Mouse (Mus musculus) stomach, embryonic 14.5 days (tissue): ENCODE data around the gene 5730596B20Rik. TPM values are rescaled to one million over a fixed set of nuclear protein-coding genes. Genes with fewer than 3 reads are reported as not detected.

Experiments used
- ATAC-seq: fragments of 200-750 bp; cut with Nextera tagmentation; 2 replicates; pipeline ENCODE4 v1.8.0; 2017; ENCODE audit warnings: low read depth, moderate TSS enrichment; ENCODE audit not compliant: insufficient number of reproducible peaks, insufficient read depth, low FRiP score
- H3K27ac ChIP-seq: fragments of 300-500 bp; sonication (generic); 2 replicates; pipeline ENCODE4 v1.5.1; 2014; ENCODE audit warnings: mild to moderate bottlenecking, low read length, moderate library complexity, mixed read lengths
- H3K27me3 ChIP-seq: fragments of 300-500 bp; sonication (generic); 2 replicates; pipeline ENCODE4 v1.6.1; 2014; ENCODE audit warnings: low read length, control low read depth, mixed read lengths; ENCODE audit not compliant: control insufficient read depth, insufficient read depth
- H3K36me3 ChIP-seq: fragments of 300-500 bp; sonication (generic); 2 replicates; pipeline ENCODE4 v1.6.1; 2014; ENCODE audit warnings: mild to moderate bottlenecking, control low read depth, low read length, moderate library complexity, mixed read lengths; ENCODE audit not compliant: control insufficient read depth, insufficient read depth
- H3K4me1 ChIP-seq: fragments of 300-500 bp; sonication (generic); 2 replicates; pipeline ENCODE4 v1.6.1; 2014; ENCODE audit warnings: low read length, control low read depth, mixed read lengths; ENCODE audit not compliant: control insufficient read depth, insufficient read depth
- H3K4me2 ChIP-seq: fragments of 300-500 bp; sonication (generic); replicated peaks from 2 replicates; pipeline ENCODE4 v1.6.1; 2014; ENCODE audit warnings: low read depth, low read length, control low read depth
- H3K4me3 ChIP-seq: fragments of 300-500 bp; sonication (generic); 2 replicates; pipeline ENCODE4 v1.5.1; 2014; ENCODE audit warnings: low read depth, low read length, control low read depth
- H3K9ac ChIP-seq: fragments of 300-500 bp; sonication (generic); replicated peaks from 2 replicates; pipeline ENCODE4 v1.6.1; 2014; ENCODE audit warnings: low read depth, mild to moderate bottlenecking, control low read depth, low read length, moderate library complexity, mixed read lengths
- H3K9me3 ChIP-seq: fragments of 300-500 bp; sonication (generic); 2 replicates; pipeline ENCODE4 v1.6.1; 2016; ENCODE audit warnings: low read depth, low read length, control low read depth; ENCODE audit not compliant: control insufficient read depth
- WGBS: fragments of 180-500 bp; shearing (Covaris S2); extraction: QIAGEN DNeasy Blood & Tissue Kit; methylation state at CpG from one replicate; pipeline ENCODE4 v1.1.7; 2014; 5-methylcytosine and 5-hydroxymethylcytosine counted together
- polyA plus RNA-seq: library from polyadenylated mRNA; unstranded; fragments of >200 nt; fragmentation: Nextera tagmentation; extraction: Ambion mirVana; gene quantifications from 2 replicates; pipeline ENCODE4 v1.2.1, GENCODE M21; 2014

Gene 5730596B20Rik
- polyA plus RNA-seq, 1 experiment from 2014 or later = 4.7 TPM

DNA sequence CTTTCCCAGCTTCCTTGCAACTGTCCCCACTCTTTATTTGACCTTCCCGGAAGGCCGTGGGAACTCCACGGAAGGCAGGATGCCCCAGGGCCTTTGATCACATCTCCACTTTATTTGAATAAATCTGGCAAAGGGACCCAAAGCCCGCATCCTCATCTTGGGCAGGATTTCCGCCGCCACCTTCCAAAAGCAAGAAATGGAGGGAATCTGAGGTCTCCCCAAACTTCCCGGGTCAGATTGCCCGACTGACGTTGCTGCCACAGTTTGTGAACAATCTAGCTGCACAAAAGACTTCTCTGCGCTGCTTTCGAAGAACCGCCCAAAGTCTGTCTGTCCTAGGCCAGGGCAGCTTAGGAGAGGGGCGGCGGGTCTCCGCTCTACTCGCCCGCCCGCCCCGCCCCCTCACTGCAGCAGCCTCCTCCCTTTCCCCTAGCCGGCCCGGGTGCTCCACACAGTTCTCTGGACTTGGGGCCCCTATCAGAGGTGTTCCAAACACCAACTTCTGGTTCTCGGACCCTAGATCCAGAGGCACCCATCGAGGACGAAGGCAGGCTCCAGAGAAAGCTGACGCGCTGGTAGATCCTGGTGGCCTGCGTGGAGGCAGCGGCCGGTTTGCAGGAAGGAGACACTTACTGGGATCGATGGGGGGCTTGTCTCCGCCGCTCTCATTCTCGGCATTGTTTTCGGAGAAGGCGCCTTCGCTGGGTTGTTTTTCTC is 47.8 kb downstream of the 5730596B20Rik start:
- no peak overlapping the region for H3K9ac ChIP-seq
- no peak overlapping the region for H3K27ac ChIP-seq
- peaks cover 61% of the 10 kb centered on the region for H3K27me3 ChIP-seq
- peak overlapping the region; percentile 18; the same call in 1 of the 2 replicates for H3K4me3 ChIP-seq
- WGBS = 1% methylated on average over 36 of the region's 36 CpGs
- no peak; the same call in 1 of the 2 replicates for ATAC-seq
- no peaks in the 10 kb centered on the region for H3K36me3 ChIP-seq
- H3K9me3 ChIP-seq = no peaks in the 10 kb centered on the region
- peak overlapping the region; percentile 21; the same call in 1 of the 2 replicates for H3K4me2 ChIP-seq
- no peaks in the 10 kb centered on the region for H3K4me1 ChIP-seq

DNA sequence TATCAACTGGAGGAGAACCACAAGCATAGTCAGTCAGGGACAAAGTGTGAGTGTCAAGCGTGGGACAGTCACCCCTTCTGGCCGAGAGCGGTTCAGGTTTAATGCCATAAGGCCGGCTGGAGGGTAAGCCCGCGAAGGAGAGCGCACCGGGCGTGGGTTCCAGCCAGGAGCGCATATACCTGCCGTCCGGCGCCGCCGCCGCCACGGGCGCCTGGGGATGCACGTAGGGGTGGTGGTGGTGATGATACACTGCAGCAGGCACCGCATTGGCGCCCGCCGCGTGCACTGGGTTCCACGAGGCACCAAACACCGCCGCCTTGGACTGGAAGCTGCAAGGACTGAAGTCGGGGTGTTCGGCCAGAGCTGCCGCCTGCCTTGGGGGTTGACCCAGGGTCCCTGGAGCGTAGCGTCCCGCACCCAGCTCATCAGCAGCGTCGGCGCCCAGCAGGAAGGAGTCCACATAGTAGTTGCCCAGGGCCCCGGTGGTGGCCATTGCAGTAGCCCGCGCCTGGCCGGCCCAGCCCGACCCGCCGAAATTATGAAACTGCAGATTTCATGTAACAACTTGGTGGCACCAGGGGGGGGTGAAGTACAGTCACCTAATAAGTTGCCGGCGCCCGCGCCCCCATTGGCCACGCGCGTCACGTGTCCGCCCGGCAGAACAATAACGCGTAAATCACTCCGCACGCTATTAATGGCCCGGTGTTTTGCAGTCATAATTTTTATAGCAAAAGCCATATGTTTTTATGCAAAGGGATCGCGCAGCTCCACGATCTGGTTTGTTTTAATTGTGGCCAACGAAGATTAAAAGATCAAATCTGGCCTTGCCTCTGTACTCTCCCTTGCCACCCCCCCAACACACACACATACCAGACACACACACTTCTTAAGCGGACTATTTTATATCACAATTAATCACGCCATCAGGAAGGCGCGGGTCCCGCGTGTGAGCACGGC is 48.6 kb downstream of the 5730596B20Rik start:
- no peak for ATAC-seq
- H3K27me3 ChIP-seq = peaks cover 55% of the 10 kb centered on the region
- peak overlapping the region; percentile 21 for H3K4me2 ChIP-seq
- H3K9me3 ChIP-seq = no peaks in the 10 kb centered on the region
- H3K4me1 ChIP-seq = no peaks in the 10 kb centered on the region
- H3K27ac ChIP-seq = no peak overlapping the region
- no peak overlapping the region for H3K9ac ChIP-seq
- peak overlapping the region; percentile 18; the same call in 1 of the 2 replicates for H3K4me3 ChIP-seq
- 3% methylated on average over 69 of the region's 69 CpGs for WGBS
- H3K36me3 ChIP-seq = no peaks in the 10 kb centered on the region

DNA sequence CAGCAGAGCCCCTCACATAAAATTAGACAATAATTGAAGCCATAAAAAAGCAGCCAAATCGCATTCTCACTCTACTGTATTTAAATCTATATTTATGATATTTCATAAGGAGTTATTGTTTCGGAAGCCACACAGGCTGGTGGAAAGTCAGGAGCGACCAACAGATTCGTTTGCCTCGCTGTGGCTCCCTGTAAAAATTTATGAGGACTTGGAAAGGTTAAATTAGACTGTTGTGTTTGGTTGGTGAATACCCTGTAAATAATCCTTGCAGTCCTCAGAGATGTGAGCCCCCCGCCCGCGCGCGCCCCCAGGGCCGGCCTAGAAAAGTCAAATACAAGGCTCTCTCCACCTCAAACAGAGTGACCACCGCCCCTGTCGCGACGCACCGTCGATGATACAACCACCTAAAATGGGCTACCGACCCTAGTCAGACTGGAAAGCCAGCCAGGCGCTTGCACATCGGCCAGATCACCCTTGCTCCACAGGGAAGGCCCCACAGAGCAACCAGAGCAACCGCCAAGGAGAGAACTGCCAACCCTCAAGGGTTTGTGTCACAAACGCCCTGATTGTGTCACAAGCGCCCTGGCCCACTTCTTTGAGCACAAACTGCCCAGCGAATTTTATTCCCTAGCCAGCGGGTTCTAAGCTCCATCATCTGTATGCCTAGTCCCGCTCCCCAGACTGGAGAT is 49.4 kb downstream of the 5730596B20Rik start:
- Histone ChIP-seq H3K4me1 (no peaks in the 10 kb centered on the region), H3K36me3 (no peaks in the 10 kb centered on the region), H3K27me3 (peaks cover 57% of the 10 kb centered on the region), H3K9me3 (no peaks in the 10 kb centered on the region), H3K4me3 (no peak overlapping the region), H3K9ac (no peak overlapping the region), H3K4me2 (no peak overlapping the region; the same call in 1 of the 2 replicates), H3K27ac (no peak overlapping the region)
- no peak for ATAC-seq
- 6% methylated on average over 26 of the region's 26 CpGs for WGBS

DNA sequence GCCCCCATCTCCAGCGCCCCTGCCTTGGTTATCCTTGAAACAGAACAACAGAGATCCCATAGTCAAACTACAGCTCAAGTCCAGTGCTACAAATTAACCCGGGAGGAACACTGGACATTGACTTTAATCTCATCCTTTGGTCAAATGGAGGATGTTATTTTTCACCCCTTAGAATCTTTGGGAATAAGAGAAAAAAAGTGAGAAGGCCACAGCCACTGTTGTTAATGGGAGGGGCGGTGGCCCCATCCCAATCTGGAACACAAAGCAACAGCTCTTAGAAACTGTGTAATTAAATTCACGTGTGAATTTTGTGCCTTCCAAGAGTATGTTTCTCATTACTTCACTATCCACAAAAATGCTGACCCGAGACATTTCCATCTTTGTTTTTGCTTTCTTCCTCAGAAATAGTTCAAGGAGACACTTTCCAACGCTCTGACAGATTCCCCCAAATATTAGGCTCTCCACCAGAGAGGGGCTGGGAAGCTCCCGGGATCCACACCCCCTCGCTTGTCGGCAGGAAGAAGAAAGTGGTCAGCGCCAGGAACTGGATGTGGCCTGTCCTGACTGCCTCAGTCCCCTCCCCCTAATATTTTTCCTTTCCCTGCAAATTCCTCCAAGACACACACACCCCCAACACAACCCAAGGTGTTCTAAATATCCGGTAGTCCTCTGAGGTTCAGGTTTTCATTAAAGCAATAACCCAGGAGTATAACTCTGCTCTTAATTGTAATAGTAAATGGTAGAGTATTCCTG is 50.3 kb downstream of the 5730596B20Rik start:
- no peaks in the 10 kb centered on the region for H3K4me1 ChIP-seq
- peaks cover 57% of the 10 kb centered on the region for H3K27me3 ChIP-seq
- no peak overlapping the region for H3K4me3 ChIP-seq
- no peaks in the 10 kb centered on the region for H3K9me3 ChIP-seq
- H3K4me2 ChIP-seq = no peak overlapping the region
- no peak overlapping the region for H3K27ac ChIP-seq
- no peaks in the 10 kb centered on the region for H3K36me3 ChIP-seq
- 7% methylated on average over 11 of the region's 11 CpGs for WGBS
- no peak overlapping the region for H3K9ac ChIP-seq
- ATAC-seq = no peak

DNA sequence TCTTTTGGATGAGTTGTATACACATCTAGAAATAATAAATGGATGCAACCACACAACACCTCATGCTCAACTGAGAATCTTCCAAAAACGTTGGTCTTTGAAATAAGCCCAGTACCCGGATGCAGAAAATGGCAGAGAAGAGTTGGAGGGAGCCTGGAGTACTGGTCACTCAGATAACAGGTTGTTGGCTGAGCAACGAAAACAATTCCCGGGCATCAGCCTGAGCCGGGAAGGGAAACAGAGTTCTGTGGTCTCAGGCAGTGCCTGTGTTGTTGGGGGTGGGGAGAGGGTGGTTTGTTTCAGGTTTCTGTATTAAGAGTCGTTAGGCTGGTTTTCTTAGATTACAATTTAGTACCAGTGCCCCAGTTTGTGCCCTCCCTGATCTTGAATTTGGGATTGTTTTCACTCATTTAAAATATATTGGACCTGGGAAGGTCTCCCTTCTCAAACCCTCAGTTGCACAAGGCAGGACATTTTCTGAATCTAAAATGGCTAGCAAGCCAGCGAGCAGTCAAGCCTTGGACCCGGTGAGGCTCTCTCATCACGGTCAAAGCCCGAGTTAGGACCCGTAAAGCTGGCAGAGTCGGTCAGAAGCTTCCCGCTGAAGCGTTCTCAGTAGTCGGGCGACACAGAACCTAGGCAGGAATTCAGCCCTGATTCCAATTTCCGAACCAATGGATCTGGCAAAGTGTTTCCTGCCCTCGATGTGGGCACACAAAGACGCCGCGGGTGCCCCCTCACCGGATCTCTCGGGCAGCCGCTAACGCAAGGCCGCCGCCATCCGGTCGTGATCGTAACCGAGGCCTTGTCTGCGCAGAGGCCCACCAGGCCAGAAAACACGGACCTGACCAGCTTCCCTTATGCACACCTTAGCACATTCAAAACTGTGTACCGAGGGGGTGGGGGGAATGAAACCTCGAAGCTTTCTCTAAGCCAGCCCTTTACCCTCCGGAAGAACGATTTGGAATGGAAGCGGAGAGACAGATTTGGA is 51.5 kb downstream of the 5730596B20Rik start:
- Histone ChIP-seq H3K9me3 (no peaks in the 10 kb centered on the region), H3K36me3 (no peaks in the 10 kb centered on the region), H3K4me3 (no peak overlapping the region), H3K27ac (no peak overlapping the region), H3K27me3 (peaks cover 59% of the 10 kb centered on the region), H3K9ac (no peak overlapping the region), H3K4me2 (no peak overlapping the region), H3K4me1 (no peaks in the 10 kb centered on the region)
- ATAC-seq = no peak
- WGBS = 3% methylated on average over 38 of the region's 38 CpGs

DNA sequence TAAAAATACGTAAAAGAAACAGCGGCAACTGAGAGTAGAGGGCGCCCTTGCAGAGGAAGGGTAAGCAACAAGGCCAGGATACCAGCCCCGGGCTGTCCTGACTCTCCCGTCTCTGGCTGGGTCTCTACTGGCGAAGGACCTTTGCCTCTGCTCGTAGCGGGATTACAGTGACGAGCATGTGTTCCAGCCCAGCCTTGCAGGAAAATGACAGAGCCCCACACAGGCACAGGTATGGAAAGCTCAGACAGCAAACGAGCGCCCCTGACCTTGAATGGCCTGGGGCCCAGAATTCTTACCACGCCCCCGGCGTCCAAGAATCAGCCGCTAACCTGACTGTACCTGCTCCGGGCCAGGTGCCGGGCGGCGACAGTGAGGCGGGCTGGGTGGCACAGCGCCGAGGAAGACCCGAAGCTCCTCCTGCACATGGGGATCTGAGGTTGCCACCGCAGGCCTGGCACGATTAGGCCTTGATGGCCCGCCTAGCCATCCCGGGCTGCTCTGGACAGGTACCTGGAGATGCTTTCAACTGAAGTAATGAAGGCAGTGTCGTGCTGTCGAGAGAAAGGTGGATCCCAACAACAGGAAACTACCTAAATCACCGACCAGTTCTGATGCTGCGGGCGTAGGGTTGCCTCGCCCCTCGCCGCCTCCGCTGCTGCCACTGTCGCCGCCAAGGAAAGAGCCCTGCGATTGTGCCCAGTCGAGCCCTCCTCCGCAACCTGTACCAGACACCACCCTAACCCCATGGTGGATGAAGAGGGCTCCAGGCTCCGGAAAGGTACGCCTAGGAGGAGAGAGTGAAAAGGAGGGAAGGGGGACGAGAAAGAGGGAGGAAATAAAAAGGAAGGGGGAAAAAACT is 52.5 kb downstream of the 5730596B20Rik start:
- no peak for ATAC-seq
- H3K36me3 ChIP-seq = no peaks in the 10 kb centered on the region
- H3K9ac ChIP-seq = no peak overlapping the region
- 2% methylated on average over 44 of the region's 44 CpGs for WGBS
- no peak overlapping the region for H3K4me2 ChIP-seq
- H3K4me3 ChIP-seq = no peak overlapping the region
- H3K27me3 ChIP-seq = peaks cover 69% of the 10 kb centered on the region
- H3K4me1 ChIP-seq = 0 out of 2 replicates have a peak, but pooled peaks cover 3% of the 10 kb centered on the region
- H3K9me3 ChIP-seq = no peaks in the 10 kb centered on the region
- H3K27ac ChIP-seq = no peak overlapping the region
